Mouse (Mus musculus) kidney, adult 2 months (tissue): ENCODE data around the gene Gm21973. TPM values are rescaled to one million over a fixed set of nuclear protein-coding genes. Genes with fewer than 3 reads are reported as not detected.
A peak's percentile ranks its signal among the peaks of the same experiment; 100 is the strongest.

ENCODE experiments used
- DNase-seq: peaks from one replicate; pipeline ENCODE4 v3.0.0; 2021
- H3K27ac ChIP-seq: fragments of 200-500 bp; 2 replicates; pipeline ENCODE4 v1.5.1; 2012; ENCODE audit warnings: low read depth, low read length, control low read depth, inconsistent platforms; ENCODE audit not compliant: insufficient read depth
- H3K27me3 ChIP-seq: fragments of 200-500 bp; replicated peaks from 2 replicates; pipeline ENCODE4 v1.6.1; 2012; ENCODE audit warnings: mild to moderate bottlenecking, moderate library complexity, low read length, inconsistent platforms; ENCODE audit not compliant: control insufficient read depth, insufficient read depth
- H3K36me3 ChIP-seq: fragments of 200-500 bp; 2 replicates; pipeline ENCODE4 v1.6.1; 2012; ENCODE audit warnings: mild to moderate bottlenecking, moderate library complexity, low read length, inconsistent platforms; ENCODE audit not compliant: control insufficient read depth, insufficient read depth
- H3K4me1 ChIP-seq: fragments of 200-500 bp; 2 replicates; pipeline ENCODE4 v1.6.1; 2011; ENCODE audit warnings: low read length; ENCODE audit not compliant: control insufficient read depth, insufficient read depth
- H3K4me3 ChIP-seq: fragments of 200-500 bp; 2 replicates; pipeline ENCODE4 v1.5.1; 2011; ENCODE audit warnings: mild to moderate bottlenecking, low read depth, low read length, control low read depth; ENCODE audit not compliant: insufficient read depth
- CTCF ChIP-seq: fragments of 200-500 bp; conservative IDR thresholded peaks from 2 replicates; pipeline ENCODE4 v1.5.1; 2011; ENCODE audit warnings: low read depth, mild to moderate bottlenecking, control low read depth, low read length, moderate library complexity, mixed read lengths; ENCODE audit not compliant: insufficient read depth, insufficient read length
- POLR2A ChIP-seq: fragments of 200-500 bp; IDR thresholded peaks from one replicate; pipeline ENCODE4 v1.6.1; 2011; ENCODE audit warnings: low read depth, low read length, control low read depth
- WGBS: fragments of 180-500 bp; shearing (Covaris S2); methylation state at CpG from one replicate; pipeline ENCODE4 v1.1.7; 2018; 5-methylcytosine and 5-hydroxymethylcytosine counted together
- polyA plus RNA-seq: library from polyadenylated mRNA; depleted of rRNA; stranded (reverse); fragments of >200 nt; gene quantifications from 2 replicates; pipeline ENCODE4 v1.2.3, GENCODE M21; 2012

Gene Gm21973
- polyA plus RNA-seq, 1 experiment, result not detected

DNA sequence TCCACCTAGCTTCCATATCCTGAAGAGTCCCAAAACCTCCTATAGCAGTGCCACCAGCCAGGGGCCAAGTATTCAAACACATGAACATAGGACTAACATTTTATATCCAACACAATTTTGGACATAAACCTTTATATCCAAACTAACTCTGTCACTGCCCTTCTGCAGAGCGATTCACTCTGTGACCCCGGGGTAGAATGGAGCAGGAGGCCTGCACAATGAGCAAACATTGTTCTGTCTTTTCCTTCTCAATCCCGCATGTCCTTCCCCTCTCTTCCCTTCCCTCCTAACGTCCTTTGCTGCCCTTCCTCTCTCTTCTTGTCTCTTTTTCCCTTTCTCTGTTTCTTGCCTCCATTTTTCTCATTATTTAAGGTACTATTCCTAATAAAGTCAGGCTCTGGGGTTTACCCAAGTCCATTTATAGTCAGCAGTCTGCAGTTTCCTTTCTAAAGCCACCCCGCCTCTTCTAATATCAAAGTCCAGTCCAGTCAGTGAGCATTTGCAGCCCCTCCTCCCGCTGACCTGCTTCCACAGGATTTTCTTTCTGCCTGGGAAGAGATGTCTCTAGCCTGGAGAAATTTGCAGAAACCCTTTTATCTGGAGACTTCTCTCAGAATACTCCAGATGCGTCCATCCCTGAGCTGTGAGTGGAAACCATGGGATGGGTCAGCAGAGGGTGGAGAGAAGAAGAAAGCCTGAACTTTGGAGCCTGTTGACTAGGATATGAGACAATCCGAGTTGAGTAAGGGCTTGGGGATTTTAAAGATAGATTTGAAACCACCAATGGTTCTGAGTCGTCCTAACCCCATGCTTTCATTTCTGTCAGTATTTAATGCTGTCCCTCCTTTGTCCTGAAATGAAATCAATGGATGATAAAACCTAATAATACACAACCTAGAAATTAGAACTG is 33.1 kb downstream of the Gm21973 start, which contains the start of gene Agxt2:
Gene Agxt2, plus strand, starts transcription at position 494 of the 910 bp plus-strand sequence.
- H3K36me3 ChIP-seq, result no peaks in the 10 kb centered on the region
- TF ChIP-seq CTCF (no peak), POLR2A (no peak)
- H3K4me3 ChIP-seq, result peak within 1 kb of the TSS; percentile 68
- H3K4me1 ChIP-seq, result peaks cover 8% of the 10 kb centered on the region; the same call in 1 of the 2 replicates
- H3K27ac ChIP-seq, result peak within 1 kb of the TSS; percentile 98
- DNase-seq, result peak; percentile 88
- no peaks in the 10 kb centered on the region for H3K27me3 ChIP-seq
- 53% methylated on average over 9 of the region's 9 CpGs for WGBS

- TF ChIP-seq POLR2A (no peak), CTCF (no peak)
- H3K4me3 ChIP-seq, result no peak overlapping the region
- no peak for DNase-seq
- no peaks in the 10 kb centered on the region for H3K27me3 ChIP-seq
- H3K36me3 ChIP-seq, result no peaks in the 10 kb centered on the region
- no peak overlapping the region for H3K27ac ChIP-seq
- H3K4me1 ChIP-seq, result 0 out of 2 replicates have a peak, but pooled peaks cover 3% of the 10 kb centered on the region
- 71% methylated on average over 2 of the region's 2 CpGs for whole genome bisulfite sequencing
Measured at GRCm38 (mm10) chr15:10366331-10366730, 41.2 kb downstream of the Gm21973 start.

- no peak for DNase-seq
- TF ChIP-seq POLR2A (no peak), CTCF (no peak)
- no peaks in the 10 kb centered on the region for H3K4me1 ChIP-seq
- H3K36me3 ChIP-seq, result no peaks in the 10 kb centered on the region
- H3K27me3 ChIP-seq, result no peaks in the 10 kb centered on the region
- H3K4me3 ChIP-seq, result no peak overlapping the region
- WGBS, result 75% methylated on average over 3 of the region's 3 CpGs
- H3K27ac ChIP-seq, result no peak overlapping the region
Measured at GRCm38 (mm10) chr15:10375404-10375803, 50.2 kb downstream of the Gm21973 start.

DNA sequence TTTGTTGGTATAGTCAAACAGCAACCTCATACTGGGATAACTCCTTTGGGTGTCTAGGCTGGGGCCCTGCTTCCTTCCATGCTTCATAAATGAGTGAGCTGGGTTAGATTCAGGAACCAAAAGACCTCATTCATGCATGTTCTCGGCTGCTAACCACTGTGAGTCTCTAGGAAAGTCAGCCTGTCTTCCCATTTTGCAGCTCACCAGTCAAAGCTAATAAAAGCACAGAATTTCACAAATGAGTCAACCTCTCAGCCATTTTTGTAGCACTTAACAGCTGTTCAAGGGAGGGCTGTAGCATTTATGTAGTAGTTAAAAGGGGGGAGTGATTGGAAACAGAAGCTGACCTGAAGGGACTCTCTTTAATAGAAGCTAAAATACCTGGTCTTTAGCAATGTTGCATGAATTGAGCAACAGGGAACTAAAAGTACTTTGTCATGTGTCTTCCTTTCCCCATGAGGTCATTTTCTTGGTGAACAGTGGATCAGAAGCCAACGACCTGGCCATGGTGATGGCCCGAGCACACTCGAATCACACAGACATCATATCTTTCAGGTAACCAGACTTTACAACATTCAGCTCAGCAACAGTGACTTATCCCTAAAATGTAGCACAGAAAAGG is 53.3 kb downstream of the Gm21973 start:
- DNase-seq, result no peak
- Histone ChIP-seq H3K27ac (no peak overlapping the region), H3K36me3 (no peaks in the 10 kb centered on the region), H3K4me3 (no peak overlapping the region), H3K27me3 (no peaks in the 10 kb centered on the region), H3K4me1 (no peaks in the 10 kb centered on the region)
- WGBS, result 85% methylated on average over 4 of the region's 4 CpGs
- TF ChIP-seq POLR2A (no peak), CTCF (no peak)

DNA sequence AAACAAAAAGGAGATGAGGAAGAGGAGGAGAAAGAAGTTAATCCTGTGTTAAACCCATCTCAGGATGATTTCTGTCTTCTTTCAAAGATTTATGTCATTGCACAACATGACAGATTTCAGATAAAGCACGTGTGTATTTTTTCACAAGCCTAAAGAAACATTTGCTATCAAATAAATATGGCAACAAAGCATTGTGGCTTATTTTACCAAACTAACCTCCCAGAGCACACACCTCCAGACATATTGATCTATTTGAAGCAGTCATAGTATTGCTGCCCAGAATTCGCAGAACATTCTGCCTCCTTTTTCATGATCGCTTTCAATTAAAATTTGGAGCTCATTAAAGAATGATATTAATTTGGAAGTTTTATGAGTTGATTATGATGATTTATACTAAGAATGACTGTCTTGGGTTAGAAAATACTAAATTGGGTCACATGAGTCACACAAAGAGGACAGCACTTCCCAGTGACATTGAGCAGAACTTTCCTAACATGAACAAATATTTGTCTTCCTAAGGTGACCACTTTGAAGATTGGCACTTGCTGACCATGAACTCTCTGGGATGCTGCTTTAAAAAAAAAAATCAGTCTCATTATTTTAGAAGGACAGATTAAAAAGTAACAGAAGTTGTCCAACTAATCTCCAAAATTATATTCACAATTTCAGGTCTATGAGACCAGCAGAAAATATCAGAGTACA is 54.7 kb downstream of the Gm21973 start:
- Histone ChIP-seq H3K27ac (no peak overlapping the region), H3K36me3 (no peaks in the 10 kb centered on the region), H3K4me1 (no peaks in the 10 kb centered on the region), H3K27me3 (no peaks in the 10 kb centered on the region), H3K4me3 (no peak overlapping the region)
- 81% methylated on average over 3 of the region's 3 CpGs for WGBS
- TF ChIP-seq CTCF (no peak), POLR2A (no peak)
- DNase-seq, result no peak

- no peak overlapping the region for H3K27ac ChIP-seq
- TF ChIP-seq POLR2A (no peak), CTCF (no peak)
- H3K27me3 ChIP-seq, result no peaks in the 10 kb centered on the region
- H3K4me1 ChIP-seq, result no peaks in the 10 kb centered on the region
- no peak for DNase-seq
- H3K36me3 ChIP-seq, result no peaks in the 10 kb centered on the region
- no peak overlapping the region for H3K4me3 ChIP-seq
- WGBS, result 77% methylated on average over 2 of the region's 2 CpGs
Measured at GRCm38 (mm10) chr15:10387263-10387662, 62.1 kb downstream of the Gm21973 start.

GRCm38 (mm10) chr15:10399795-10400194 is 74.6 kb downstream of the Gm21973 start:
- no peaks in the 10 kb centered on the region for H3K27me3 ChIP-seq
- peaks cover 4% of the 10 kb centered on the region; the same call in 1 of the 2 replicates for H3K4me1 ChIP-seq
- DNase-seq, result peak; percentile 94
- TF ChIP-seq POLR2A (no peak), CTCF (no peak)
- 35% methylated on average over 2 of the region's 2 CpGs for WGBS
- peak overlapping the region; percentile 77; the same call in 1 of the 2 replicates for H3K27ac ChIP-seq
- no peaks in the 10 kb centered on the region; the same call in 1 of the 2 replicates for H3K36me3 ChIP-seq
- no peak overlapping the region for H3K4me3 ChIP-seq
